Comparison of ENCODE assay signal across 20 mouse cellular contexts in the genomic region with DNA sequence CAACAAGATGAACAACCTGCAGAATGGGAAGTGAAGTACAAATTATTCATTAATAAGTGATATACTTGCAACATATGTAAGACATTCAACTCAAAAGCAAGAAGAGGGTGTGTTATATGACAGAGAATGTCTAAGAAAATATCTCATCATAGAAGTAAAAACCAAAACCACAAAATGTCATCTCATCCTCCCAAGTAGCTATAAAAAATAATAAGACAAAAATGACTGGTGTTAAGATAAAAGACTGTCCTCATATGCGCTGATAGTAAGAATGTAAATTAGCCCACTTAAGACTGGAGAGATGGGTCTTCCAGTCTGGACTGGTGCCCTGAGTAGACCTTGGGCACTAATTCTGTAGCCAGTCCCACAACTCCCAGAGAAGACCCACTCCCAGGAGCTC.
DNase-seq lines count a peak whose midpoint lies in the region; ATAC-seq and TF ChIP-seq lines count a peak whose summit lies in the region.
"Had no signal": no experiment of that assay in that cellular context is flagged by ENCODE, and none has a peak within 500 bp of the region (broad histone marks: within the 10 kb centered on the region; RNA-seq: fewer than 3 reads in every experiment).

No protein-coding gene starts in this region.

- H3K36me3 ChIP-seq in MEL (ENCODE audit: control insufficient read depth in 1 of 2, insufficient read depth in 2 of 2, low read length in 2 of 2), result peaks cover 2 to 15% of the 10 kb centered on the region in 2 experiments; a peak in 3 of 4 replicates

- H3K9me3 ChIP-seq in MEL (replicated peaks; ENCODE audit: insufficient read depth, low read length), result no peaks in the 10 kb centered on the region
- H3K9me3 ChIP-seq: G1E had no signal

- DNase-seq in MEL (ENCODE audit: low read depth, low spot score), result peak; percentile 59
- no peak for DNase-seq in right cerebral cortex, adult 18-20 months
- no peak for DNase-seq in heart, adult 18-20 months
- DNase-seq: adrenal gland, adult 2 months; adrenal gland, adult 8-10 months; adrenal gland, postnatal 10 days; adrenal gland, postnatal 14 days; adrenal gland, postnatal 25 days; adrenal gland, postnatal 36 days; B cell, adult 2 months; cerebellum, adult 11 months; cerebellum, adult 11-12 months; cerebellum, adult 18-20 months; cerebellum, adult 2 months had no signal

- peak in 1 of 2 experiments; percentile 54; a peak in 1 of 4 replicates for TF ChIP-seq EP300 in MEL (IDR thresholded peaks at IDR 0.05; ENCODE audit: low read depth in 1 of 2, low read length in 2 of 2)

- peaks cover 4 to 11% of the 10 kb centered on the region in 2 experiments for H3K4me1 ChIP-seq in MEL (ENCODE audit: control insufficient read depth in 1 of 2, insufficient read depth in 2 of 2, low read length in 2 of 2)

- H3K9ac ChIP-seq in MEL (ENCODE audit: control insufficient read depth, low read depth, low read length, poor library complexity, severe bottlenecking), result no peak overlapping the region

- TF ChIP-seq CTCF in MEL (IDR thresholded peaks at IDR 0.05 in 2 of 3, conservative IDR thresholded peaks at IDR 0.05 in 1 of 3; ENCODE audit: control insufficient read depth in 1 of 3, insufficient read depth in 1 of 3, low read depth in 2 of 3, low read length in 3 of 3, poor library complexity in 1 of 3, severe bottlenecking in 1 of 3), result no peak

- no peaks in the 10 kb centered on the region for H3K27me3 ChIP-seq in MEL (ENCODE audit: control insufficient read depth in 1 of 2, insufficient read depth in 2 of 2, low read length in 2 of 2)
- H3K27me3 ChIP-seq: CH12.LX, Patski had no signal

- peak; percentile 59; the same call in 1 of the 2 replicates for ATAC-seq in megakaryocyte-erythroid progenitor cell, adult 5-6 weeks (replicated peaks; ENCODE audit: low FRiP score, low TSS enrichment, poor library complexity, severe bottlenecking)
- ATAC-seq: activated CD4-positive, CD25-positive, alpha-beta regulatory T cell, adult 4 months; CD4-positive, CD25-positive, alpha-beta regulatory T cell, adult 4 months; Patski had no signal

- no peak for TF ChIP-seq RAD21 in MEL (IDR thresholded peaks at IDR 0.05; ENCODE audit: low read depth, low read length)

- H3K4me3 ChIP-seq in MEL (ENCODE audit: control insufficient read depth in 1 of 2, insufficient read depth in 1 of 2, low read depth in 2 of 2, low read length in 2 of 2), result no peak overlapping the region

- H3K27ac ChIP-seq in MEL (ENCODE audit: control insufficient read depth, low read depth, low read length), result no peak overlapping the region

- H3K79me2 ChIP-seq in MEL (ENCODE audit: control insufficient read depth, insufficient read depth, low read length, poor library complexity), result no peaks in the 10 kb centered on the region

- no peak for TF ChIP-seq POLR2A in MEL (IDR thresholded peaks at IDR 0.05; ENCODE audit: control insufficient read depth in 1 of 2, insufficient read depth in 1 of 2, low read depth in 1 of 2, low read length in 2 of 2, poor library complexity in 1 of 2)

TF ChIP-seq in MEL, 35 proteins besides CTCF, POLR2A, EP300 and RAD21:
- TF ChIP-seq ZNF384 (IDR thresholded peaks at IDR 0.05; ENCODE audit: low read depth, low read length) (peak; percentile 70), SIN3A (IDR thresholded peaks at IDR 0.05; ENCODE audit: low read length) (peak; percentile 30; the same call in 1 of the 2 replicates), MAX (IDR thresholded peaks at IDR 0.05; ENCODE audit: low read length) (no peak), CHD1 (IDR thresholded peaks at IDR 0.05; ENCODE audit: low read depth, low read length) (no peak), TCF12 (IDR thresholded peaks at IDR 0.05; ENCODE audit: low read depth, low read length) (peak; percentile 39; the same call in 1 of the 2 replicates), USF2 (IDR thresholded peaks at IDR 0.05; ENCODE audit: borderline replicate concordance in 1 of 2, insufficient read depth in 1 of 2, low read depth in 1 of 2, low read length in 2 of 2) (no peak), KAT2A (conservative IDR thresholded peaks at IDR 0.05; ENCODE audit: low read depth, low read length) (no peak), TAL1 (IDR thresholded peaks at IDR 0.05; ENCODE audit: low read length) (0 out of 2 replicates have a peak, but pooled peaks have one; percentile 10), NRF1 (IDR thresholded peaks at IDR 0.05; ENCODE audit: insufficient read depth, low read depth, low read length, poor library complexity, severe bottlenecking) (no peak), GATA1 (IDR thresholded peaks at IDR 0.05; ENCODE audit: low read depth, low read length) (peak; percentile 55), CHD2 (IDR thresholded peaks at IDR 0.05; ENCODE audit: low read length) (no peak), ELF1 (IDR thresholded peaks at IDR 0.05; ENCODE audit: low read depth, low read length) (no peak), ETS1 (IDR thresholded peaks at IDR 0.05; ENCODE audit: low read depth, low read length) (peak; percentile 74; the same call in 1 of the 2 replicates), HCFC1 (IDR thresholded peaks at IDR 0.05; ENCODE audit: low read depth, low read length) (no peak)
